Mouse (Mus musculus) embryo, embryonic 11 days (tissue): ENCODE measurements around the gene Mccc1.

Experiments used
- DNase-seq: peaks from one replicate; pipeline ENCODE4 v3.0.0-alpha.2; 2015

Gene Mccc1

DNA sequence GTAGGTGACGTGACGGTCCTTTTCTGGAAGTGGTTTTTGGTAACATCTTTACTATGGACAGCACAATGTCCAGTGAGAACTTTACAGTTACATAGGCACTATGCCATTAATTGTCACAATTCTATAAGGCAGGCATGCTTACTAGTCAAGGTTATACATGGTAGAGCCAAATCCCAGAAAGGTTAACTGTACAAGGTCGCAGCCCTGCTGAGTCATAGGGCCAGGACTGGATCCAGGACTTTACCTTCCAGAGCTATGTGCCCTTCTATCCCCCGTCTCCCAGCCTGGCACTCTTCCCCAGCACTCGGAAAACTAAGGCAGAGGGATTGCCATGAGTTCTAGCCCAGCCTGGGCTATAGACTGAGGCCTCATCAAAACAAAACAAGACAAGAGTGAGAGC, 36.6 kb downstream of the Mccc1 start:
- no peak for DNase-seq

DNA sequence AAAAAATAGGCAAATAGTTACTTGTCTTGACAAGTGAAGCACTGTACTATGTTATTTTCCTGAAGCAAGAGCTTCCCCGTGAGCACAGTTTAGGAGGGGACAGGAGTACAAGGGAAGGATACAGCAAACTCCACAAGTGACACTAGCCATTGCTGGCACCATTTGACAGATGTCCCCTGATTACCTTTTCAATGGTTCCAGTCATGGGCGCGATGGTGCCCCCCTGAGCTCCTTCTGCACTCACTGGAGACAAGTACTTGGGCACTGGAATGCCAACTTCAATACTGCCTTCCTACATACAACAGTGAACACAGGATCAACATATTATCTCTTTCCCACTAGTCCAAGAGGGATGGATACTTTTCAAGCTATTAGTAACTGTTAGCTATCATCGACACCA, 37.1 kb downstream of the Mccc1 start:
- DNase-seq, result no peak

DNA sequence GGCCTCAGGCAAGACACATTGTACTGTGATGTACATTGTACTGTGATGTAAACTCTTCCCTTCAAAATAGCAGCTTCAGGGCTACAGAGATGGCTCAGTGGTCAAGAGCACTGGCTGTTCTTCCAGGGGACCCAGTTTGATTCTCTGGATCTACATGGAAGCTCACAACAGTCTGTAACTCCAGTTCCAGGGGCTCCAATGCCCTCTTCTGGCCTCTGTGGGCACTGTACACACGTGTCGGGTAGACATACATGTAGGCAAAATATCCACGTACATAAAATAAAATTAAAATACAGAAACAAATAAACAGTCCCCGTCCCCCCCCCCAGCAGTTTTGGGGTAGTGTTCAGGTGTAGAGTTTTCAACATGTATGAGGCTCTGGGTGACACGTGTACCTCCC, 37.5 kb downstream of the Mccc1 start:
- DNase-seq, result no peak

- no peak for DNase-seq
Observed at GRCm38 (mm10) chr3:35957230-35957629, 43.2 kb downstream of the Mccc1 start.

GRCm38 (mm10) chr3:35954901-35955575, 45.4 kb downstream of the Mccc1 start:
- DNase-seq, result no peak

GRCm38 (mm10) chr3:35953816-35954215, 46.7 kb downstream of the Mccc1 start:
- DNase-seq, result no peak

DNA sequence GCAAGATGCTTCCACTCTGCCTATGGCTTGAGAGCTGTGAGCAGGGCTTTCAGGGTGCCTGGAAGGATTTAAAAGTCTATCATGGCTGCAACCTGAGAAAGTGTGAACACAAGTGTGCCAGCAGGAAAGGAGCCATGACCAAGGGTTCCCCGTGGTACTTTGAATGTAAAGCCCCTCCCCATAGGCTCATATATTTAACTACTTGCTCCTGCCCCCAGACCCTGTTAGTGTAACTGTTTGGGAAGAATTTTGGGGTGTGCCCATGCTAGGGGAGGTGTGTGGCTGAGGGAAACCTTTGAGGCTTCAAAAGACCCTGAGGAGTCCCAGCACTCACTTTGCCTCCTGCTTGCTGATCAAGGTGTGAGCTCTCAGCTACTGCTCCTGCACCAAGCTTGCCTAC, 47.3 kb downstream of the Mccc1 start:
- no peak for DNase-seq

DNA sequence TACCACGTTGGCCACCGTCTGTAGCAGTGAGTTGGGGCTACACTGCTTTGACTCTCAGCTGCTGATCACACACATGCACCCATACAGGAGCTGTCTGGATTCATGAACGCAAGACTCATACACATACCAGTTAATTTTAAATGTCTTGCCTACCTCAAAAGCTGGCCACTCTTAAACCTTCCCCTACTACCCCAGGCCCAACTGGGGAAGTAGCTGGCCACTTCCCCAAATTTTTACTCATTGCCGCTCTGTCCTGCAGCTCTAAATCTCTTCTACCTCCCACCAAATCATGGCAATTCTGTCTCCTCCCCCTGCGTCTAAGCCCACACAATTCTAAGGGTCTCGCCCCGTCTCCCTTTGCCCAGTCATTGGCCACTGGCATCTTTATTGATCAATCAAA, 52.3 kb downstream of the Mccc1 start:
- no peak for DNase-seq

DNA sequence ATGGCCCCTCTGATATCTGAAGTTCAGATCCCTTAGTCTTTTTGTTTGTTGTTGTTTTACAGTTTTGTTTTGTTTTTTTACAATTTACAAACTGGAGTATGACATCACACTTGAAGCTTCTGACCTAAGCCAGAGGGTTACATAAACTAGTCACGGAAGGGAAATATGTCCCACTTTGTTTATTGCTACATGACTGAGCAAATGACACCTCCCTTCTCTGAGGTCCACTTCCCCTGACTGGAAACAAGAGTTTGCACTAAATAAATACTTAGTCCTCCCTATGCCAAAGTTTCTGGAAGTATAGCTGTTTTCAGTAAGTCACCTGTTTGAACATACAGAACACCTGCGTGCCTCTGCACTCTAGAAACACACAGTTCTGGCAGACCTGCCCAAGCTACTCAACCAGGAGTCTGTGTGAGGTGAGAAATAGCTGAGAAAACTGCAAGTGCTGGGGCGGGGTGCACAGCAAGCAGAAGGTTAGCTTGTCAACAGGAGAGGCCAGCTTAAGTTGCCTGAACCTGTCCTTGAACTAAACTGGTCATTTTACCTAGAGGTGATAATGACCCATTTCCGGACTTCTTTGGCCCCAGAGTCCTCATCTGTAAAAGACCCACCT, 59.9 kb downstream of the Mccc1 start:
- DNase-seq, result no peak

GRCm38 (mm10) chr3:35940047-35940446, 60.4 kb downstream of the Mccc1 start:
- DNase-seq, result no peak

DNA sequence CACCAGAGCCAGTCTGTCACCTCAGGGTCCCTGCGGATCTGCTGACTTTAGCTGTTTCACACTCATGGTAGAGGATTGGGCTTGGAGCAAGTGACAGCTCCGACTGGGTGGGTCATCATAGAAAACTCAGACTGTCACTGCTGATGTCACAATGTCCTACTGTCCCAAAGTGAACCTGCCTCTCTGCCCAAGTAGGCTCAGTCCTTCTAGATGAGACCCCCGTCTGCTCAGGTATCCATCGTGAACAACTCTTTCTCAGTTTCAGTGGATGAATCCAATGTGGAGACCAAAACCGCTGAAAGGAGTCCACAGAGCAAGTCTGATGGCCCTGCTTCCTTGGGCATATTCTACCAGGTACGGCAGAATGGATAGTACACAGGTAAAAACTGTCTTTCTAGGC, 63.1 kb downstream of the Mccc1 start, which contains the start of gene Dcun1d1:
Dcun1d1 (minus strand) TSS at position 101 of the 400 bp plus-strand sequence.
- DNase-seq, result no peak

- peak; percentile 73 for DNase-seq
Observed at GRCm38 (mm10) chr3:35933405-35933777, 67.1 kb downstream of the Mccc1 start.

DNA sequence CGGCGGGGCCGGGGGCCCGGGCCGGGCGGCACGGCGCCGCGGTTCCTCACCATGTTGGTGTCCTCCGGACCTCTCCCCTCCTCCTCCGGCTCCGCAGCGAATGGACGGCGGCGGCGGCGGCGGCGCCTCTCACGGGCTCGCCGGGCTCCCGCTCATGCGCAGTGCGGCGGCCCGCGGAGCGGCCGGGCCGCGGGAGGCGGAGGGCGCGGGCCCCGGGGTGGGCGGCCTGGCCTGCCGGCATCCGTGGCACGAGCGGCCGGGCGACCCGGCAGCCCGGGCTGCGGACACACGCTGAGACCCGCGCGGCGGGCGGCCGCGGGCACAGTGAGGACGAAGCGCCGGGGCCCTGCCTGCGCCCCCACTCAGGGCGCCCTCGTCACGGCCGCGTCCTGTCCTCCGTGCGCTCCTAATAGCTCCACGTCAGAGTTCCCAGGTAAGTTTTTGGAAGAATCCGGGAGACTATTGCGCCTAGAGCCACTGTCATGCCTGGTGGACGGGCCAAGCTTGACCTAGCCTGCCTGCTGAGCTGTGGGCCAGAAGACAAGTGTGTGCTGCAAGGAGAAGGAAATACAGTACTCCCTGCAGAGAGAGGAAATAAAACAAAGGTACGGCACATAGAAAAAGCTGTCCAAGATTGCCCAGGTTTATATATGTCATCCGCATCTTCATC, 67.6 kb downstream of the Mccc1 start:
- DNase-seq, result peak; percentile 88

- peak; percentile 72 for DNase-seq
Observed at GRCm38 (mm10) chr3:35931896-35932727, 68.4 kb downstream of the Mccc1 start.

DNA sequence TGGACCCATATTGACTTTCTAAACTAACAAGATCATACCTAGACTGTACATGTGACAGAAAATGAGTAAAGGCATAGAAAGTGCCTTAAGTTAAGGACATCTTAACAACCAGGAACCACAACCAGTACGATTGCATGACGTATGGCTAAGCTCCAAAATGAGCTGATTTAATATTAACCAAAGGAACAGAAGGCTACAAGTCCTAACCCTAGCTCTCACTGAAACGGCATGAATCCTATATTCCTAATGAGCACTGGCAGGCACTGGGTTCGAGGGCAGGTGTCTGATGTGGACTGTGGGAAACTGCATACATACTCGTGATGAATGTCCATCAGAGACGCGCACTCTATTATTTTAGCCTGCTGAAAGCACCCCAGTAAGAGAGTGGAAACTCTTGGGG, 69.1 kb downstream of the Mccc1 start:
- no peak for DNase-seq

GRCm38 (mm10) chr3:35929831-35930230, 70.6 kb downstream of the Mccc1 start:
- no peak for DNase-seq

DNA sequence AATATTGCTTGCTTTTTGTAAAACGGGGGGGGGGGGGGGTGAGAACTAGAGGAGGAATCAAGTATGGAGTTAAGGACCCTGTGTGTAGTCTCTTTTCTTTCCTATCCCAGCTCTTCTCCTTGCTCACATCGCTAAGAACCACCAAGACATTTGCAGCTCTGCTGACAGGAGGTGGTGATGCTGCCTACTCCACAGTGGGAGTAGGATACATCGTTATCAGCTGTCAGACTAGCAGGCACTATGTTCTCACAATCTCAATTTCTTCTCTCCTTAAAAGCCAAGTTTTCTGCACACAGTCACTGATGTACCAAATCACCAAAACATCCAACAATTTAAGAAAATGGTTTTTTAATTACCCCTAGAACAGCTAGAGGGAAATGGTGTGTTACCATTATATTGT, 71.1 kb downstream of the Mccc1 start:
- DNase-seq, result no peak

DNA sequence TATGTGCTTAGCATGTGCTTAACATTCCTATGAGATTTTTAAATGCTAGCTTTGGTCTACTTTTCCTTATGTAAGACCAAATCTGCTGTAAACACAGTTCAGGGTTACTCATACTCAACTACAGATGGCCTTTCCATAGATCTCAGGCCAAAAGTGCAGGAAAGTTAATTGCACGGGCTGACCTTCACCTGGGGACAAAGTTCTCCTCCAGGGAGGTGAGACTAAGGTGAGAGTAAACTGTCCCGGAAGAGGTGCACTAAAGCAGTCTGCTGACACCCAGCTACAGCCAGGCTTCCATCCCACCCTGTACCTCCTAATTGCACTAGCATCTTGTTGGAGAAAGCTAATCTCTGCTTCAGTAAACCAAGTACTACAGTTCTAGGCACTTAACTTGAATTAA, 74.6 kb downstream of the Mccc1 start:
- no peak for DNase-seq

DNA sequence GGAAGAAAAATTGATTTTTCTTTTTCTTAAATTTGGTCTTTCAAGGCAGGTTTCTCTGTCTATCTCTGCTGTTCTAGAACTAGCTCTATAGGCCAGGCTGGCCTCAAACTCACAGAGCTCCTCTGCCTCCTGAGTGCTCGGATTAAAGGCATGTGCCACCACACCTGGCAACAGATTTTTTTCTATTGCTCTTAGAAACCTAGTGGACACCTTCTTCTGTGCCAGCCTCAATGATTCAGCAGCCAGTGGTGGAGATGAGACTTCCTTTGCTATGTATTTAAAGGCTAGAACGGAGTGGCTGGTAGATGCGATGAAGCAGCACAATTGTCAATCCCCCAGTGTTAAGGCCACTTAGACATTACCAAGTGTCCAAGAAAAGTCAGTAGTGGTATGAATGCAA, 76.5 kb downstream of the Mccc1 start:
- no peak for DNase-seq

GRCm38 (mm10) chr3:35923495-35923894, 77.0 kb downstream of the Mccc1 start:
- DNase-seq, result no peak

DNA sequence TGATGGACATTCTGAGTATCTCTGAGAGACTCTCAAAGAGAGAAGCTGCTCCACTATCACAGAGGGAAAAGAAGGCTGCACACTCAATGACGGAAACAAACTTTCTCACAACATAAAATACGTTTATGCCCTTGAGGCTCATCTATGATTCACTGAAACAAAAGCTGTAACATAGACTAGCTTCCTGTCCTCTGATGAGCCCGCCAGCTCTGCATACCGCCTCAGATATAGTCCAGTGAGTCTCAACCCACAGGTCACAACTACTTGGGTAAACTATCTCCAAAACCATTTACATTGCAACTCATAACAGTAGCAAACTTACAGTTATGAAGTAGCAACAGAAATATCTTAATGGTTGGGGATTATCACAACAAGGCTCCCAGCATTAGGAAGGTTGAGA, 78.0 kb downstream of the Mccc1 start:
- no peak for DNase-seq

GRCm38 (mm10) chr3:35918229-35918628, 82.2 kb downstream of the Mccc1 start:
- DNase-seq, result no peak
